Mouse (Mus musculus): ENCODE data around the gene Fam117b. TPM values are rescaled to one million over a fixed set of nuclear protein-coding genes. Genes with fewer than 3 reads are reported as not detected.

Fam117b gene
- polyA plus RNA-seq, 1 experiment from 2014 or later: 17.6 TPM

Other genes with a start within 250 kb of the Fam117b start
- 527 and 531 TPM in 2 replicates for gene Sumo1, start 242.2 kb upstream of the Fam117b start, polyA plus RNA-seq (2016; fragmentation: Nextera tagmentation; extraction: Ambion mirVana)
- gene Nop58, start 228.0 kb upstream of the Fam117b start, polyA plus RNA-seq (2016; fragmentation: Nextera tagmentation; extraction: Ambion mirVana): 275 and 303 TPM in 2 replicates
- gene Bmpr2, start 149.6 kb upstream of the Fam117b start, polyA plus RNA-seq (2016; fragmentation: Nextera tagmentation; extraction: Ambion mirVana): 10.2 and 11.0 TPM in 2 replicates
- gene Ica1l, start 130.2 kb downstream of the Fam117b start, polyA plus RNA-seq (2016; fragmentation: Nextera tagmentation; extraction: Ambion mirVana): 1.5 and 2.4 TPM in 2 replicates
- 7.6 and 9.5 TPM in 2 replicates for gene Carf, start 185.2 kb downstream of the Fam117b start, polyA plus RNA-seq (2016; fragmentation: Nextera tagmentation; extraction: Ambion mirVana)
- gene Wdr12, start 185.6 kb downstream of the Fam117b start, polyA plus RNA-seq (2016; fragmentation: Nextera tagmentation; extraction: Ambion mirVana): 46.0 and 48.8 TPM in 2 replicates